Mouse (Mus musculus) CH12.LX (cell line): ENCODE measurements around the gene Prkcb.

Experiments used
- CHD1 ChIP-seq: IDR thresholded peaks from 2 replicates; pipeline ENCODE4 v1.6.1; 2012; ENCODE audit warnings: low read depth, low read length, improper control_type of control experiment, inconsistent platforms
- CHD2 ChIP-seq: IDR thresholded peaks from 2 replicates; pipeline ENCODE4 v1.6.1; 2011; ENCODE audit warnings: low read length, improper control_type of control experiment
- CTCF ChIP-seq, 2 experiments: IDR thresholded peaks in 1 of 2; conservative IDR thresholded peaks in 1 of 2; 2 replicates each; pipeline ENCODE4 v1.5.1; 2011 to 2012; ENCODE audit warnings: low read depth in 2 of 2, low read length in 2 of 2, improper control_type of control experiment in 1 of 2, inconsistent platforms in 1 of 2, mild to moderate bottlenecking in 1 of 2, moderate library complexity in 1 of 2
- ELF1 ChIP-seq: IDR thresholded peaks from 2 replicates; pipeline ENCODE4 v1.6.1; 2014; ENCODE audit warnings: low read depth, mild to moderate bottlenecking, inconsistent platforms, low read length, improper control_type of control experiment
- EP300 ChIP-seq: IDR thresholded peaks from 2 replicates; pipeline ENCODE4 v1.6.1; 2011; ENCODE audit warnings: low read length, improper control_type of control experiment
- MAFK ChIP-seq: IDR thresholded peaks from 2 replicates; pipeline ENCODE4 v1.6.1; 2011; ENCODE audit warnings: low read length, improper control_type of control experiment; ENCODE audit not compliant: insufficient replicate concordance
- MAX ChIP-seq: IDR thresholded peaks from 2 replicates; pipeline ENCODE4 v1.6.1; 2011; ENCODE audit warnings: low read length, improper control_type of control experiment
- MYC ChIP-seq: IDR thresholded peaks from 2 replicates; pipeline ENCODE4 v1.6.1; 2011; ENCODE audit warnings: low read depth, mild to moderate bottlenecking, improper control_type of control experiment, low read length
- NRF1 ChIP-seq: IDR thresholded peaks from 2 replicates; pipeline ENCODE4 v1.6.1; 2014; ENCODE audit warnings: low read depth, mild to moderate bottlenecking, inconsistent platforms, low read length, improper control_type of control experiment, moderate library complexity
- POLR2A ChIP-seq: IDR thresholded peaks from 2 replicates; pipeline ENCODE4 v1.6.1; 2011; ENCODE audit warnings: low read depth, mild to moderate bottlenecking, improper control_type of control experiment, low read length
- POLR2AphosphoS2 ChIP-seq: IDR thresholded peaks from 2 replicates; pipeline ENCODE4 v1.6.1; 2011; ENCODE audit warnings: low read depth, low read length, improper control_type of control experiment
- USF1 ChIP-seq: IDR thresholded peaks from 2 replicates; pipeline ENCODE4 v1.6.1; 2014; ENCODE audit warnings: low read depth, mild to moderate bottlenecking, inconsistent platforms, low read length, improper control_type of control experiment
- ZKSCAN1 ChIP-seq: IDR thresholded peaks from 2 replicates; pipeline ENCODE4 v1.6.1; 2012; ENCODE audit warnings: low read depth, inconsistent platforms, low read length, improper control_type of control experiment, borderline replicate concordance

DNA sequence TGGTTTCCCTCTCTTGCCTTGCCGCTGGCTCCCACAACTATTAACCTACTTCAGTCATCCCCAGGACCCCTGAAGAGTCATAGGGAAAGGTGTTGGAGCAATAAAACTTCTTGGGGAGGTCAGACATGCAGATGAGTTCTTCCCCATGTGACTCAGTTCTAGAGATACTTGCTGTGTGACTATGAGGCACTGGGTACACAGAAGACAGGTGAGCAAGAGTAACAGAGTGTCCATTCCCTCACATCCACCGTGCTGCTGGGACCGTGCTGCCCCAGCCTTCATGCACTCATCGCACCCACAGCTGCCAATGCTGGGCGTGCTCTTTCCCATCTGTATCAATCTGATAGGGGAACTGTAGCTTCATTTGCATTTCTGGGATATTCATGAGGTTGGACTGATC lies 100.3 kb downstream of the Prkcb start:
- no peak for TF ChIP-seq EP300
- TF ChIP-seq CHD1: no peak
- TF ChIP-seq MAFK: no peak
- TF ChIP-seq MAX: 0 out of 2 replicates have a peak, but pooled peaks have one; percentile 28
- no peak for TF ChIP-seq CTCF (conservative IDR thresholded peaks at IDR 0.05 in 1 of 2, IDR thresholded peaks at IDR 0.05 in 1 of 2; ENCODE audit: low read depth in 2 of 2, low read length in 2 of 2)
- TF ChIP-seq USF1: no peak; the same call in 1 of the 2 replicates
- TF ChIP-seq POLR2AphosphoS2: no peak
- TF ChIP-seq CHD2: no peak
- TF ChIP-seq ZKSCAN1: no peak
- TF ChIP-seq ELF1: no peak
- TF ChIP-seq MYC: peak; percentile 54
- no peak for TF ChIP-seq NRF1
- no peak for TF ChIP-seq POLR2A
